Mouse (Mus musculus) heart, adult 2 months (tissue): ENCODE measurements around the gene Commd7. TPM values are rescaled to one million over a fixed set of nuclear protein-coding genes. Genes with fewer than 3 reads are reported as not detected.

ENCODE experiments used
- DNase-seq, 2 experiments: peaks; one replicate each; pipeline ENCODE4 v3.0.0; 2021
- H3K27ac ChIP-seq: fragments of 200-600 bp; 2 replicates; pipeline ENCODE4 v1.8.1; 2022
- H3K27me3 ChIP-seq: fragments of 200-500 bp; 2 replicates; pipeline ENCODE4 v1.6.1; 2012; ENCODE audit warnings: mild to moderate bottlenecking, low read length, inconsistent platforms, mixed read lengths; ENCODE audit not compliant: control insufficient read depth, insufficient read depth
- H3K36me3 ChIP-seq: fragments of 200-500 bp; 2 replicates; pipeline ENCODE4 v1.6.1; 2012; ENCODE audit warnings: low read length, inconsistent platforms; ENCODE audit not compliant: control insufficient read depth, insufficient read depth
- H3K4me1 ChIP-seq: fragments of 200-500 bp; 2 replicates; pipeline ENCODE4 v1.6.1; 2011; ENCODE audit warnings: low read length; ENCODE audit not compliant: control insufficient read depth, insufficient read depth
- H3K4me3 ChIP-seq: fragments of 200-600 bp; 2 replicates; pipeline ENCODE4 v1.8.1; 2022
- H3K79me2 ChIP-seq: fragments of 200-500 bp; replicated peaks from 2 replicates; pipeline ENCODE4 v1.6.1; 2012; ENCODE audit warnings: mild to moderate bottlenecking, inconsistent platforms, low read length, moderate library complexity, mixed read lengths; ENCODE audit not compliant: control insufficient read depth, insufficient read depth
- H3K9ac ChIP-seq: fragments of 200-500 bp; 2 replicates; pipeline ENCODE4 v1.6.1; 2012; ENCODE audit warnings: low read depth, mild to moderate bottlenecking, control low read depth, inconsistent platforms, low read length, mixed read lengths
- CTCF ChIP-seq: fragments of 200-600 bp; IDR thresholded peaks from 2 replicates; pipeline ENCODE4 v1.8.1; 2022; ENCODE audit warnings: antibody characterized with exemption, mild to moderate bottlenecking, moderate library complexity
- EP300 ChIP-seq: fragments of 200-500 bp; IDR thresholded peaks from 2 replicates; pipeline ENCODE4 v1.6.1; 2011; ENCODE audit warnings: low read depth, low read length, control low read depth; ENCODE audit not compliant: insufficient read depth
- POLR2A ChIP-seq: fragments of 200-500 bp; IDR thresholded peaks from 2 replicates; pipeline ENCODE4 v1.6.1; 2011; ENCODE audit warnings: mild to moderate bottlenecking, low read depth, low read length, control low read depth; ENCODE audit not compliant: insufficient read depth
- WGBS: fragments of 180-500 bp; shearing (Covaris S2); methylation state at CpG from one replicate; pipeline ENCODE4 v1.1.7; 2018; 5-methylcytosine and 5-hydroxymethylcytosine counted together
- intact Hi-C: fragments of 180-260 bp; cut with DNase I; formaldehyde crosslinking; loops from one replicate; pipeline ENCODE4 v1.15.1; 2025
- polyA plus RNA-seq: library from polyadenylated mRNA; depleted of rRNA; stranded (reverse); fragments of >200 nt; gene quantifications from 2 replicates; pipeline ENCODE4 v1.2.3, GENCODE M21; 2012
- total RNA-seq, 2 experiments: library from RNA; stranded (reverse); gene quantifications; 2 replicates each; pipeline ENCODE4 v1.2.3; 2021

Gene Commd7
- total and polyA plus RNA-seq, 3 experiments = 11.2 to 13.2 (median 12.3) TPM

DNA sequence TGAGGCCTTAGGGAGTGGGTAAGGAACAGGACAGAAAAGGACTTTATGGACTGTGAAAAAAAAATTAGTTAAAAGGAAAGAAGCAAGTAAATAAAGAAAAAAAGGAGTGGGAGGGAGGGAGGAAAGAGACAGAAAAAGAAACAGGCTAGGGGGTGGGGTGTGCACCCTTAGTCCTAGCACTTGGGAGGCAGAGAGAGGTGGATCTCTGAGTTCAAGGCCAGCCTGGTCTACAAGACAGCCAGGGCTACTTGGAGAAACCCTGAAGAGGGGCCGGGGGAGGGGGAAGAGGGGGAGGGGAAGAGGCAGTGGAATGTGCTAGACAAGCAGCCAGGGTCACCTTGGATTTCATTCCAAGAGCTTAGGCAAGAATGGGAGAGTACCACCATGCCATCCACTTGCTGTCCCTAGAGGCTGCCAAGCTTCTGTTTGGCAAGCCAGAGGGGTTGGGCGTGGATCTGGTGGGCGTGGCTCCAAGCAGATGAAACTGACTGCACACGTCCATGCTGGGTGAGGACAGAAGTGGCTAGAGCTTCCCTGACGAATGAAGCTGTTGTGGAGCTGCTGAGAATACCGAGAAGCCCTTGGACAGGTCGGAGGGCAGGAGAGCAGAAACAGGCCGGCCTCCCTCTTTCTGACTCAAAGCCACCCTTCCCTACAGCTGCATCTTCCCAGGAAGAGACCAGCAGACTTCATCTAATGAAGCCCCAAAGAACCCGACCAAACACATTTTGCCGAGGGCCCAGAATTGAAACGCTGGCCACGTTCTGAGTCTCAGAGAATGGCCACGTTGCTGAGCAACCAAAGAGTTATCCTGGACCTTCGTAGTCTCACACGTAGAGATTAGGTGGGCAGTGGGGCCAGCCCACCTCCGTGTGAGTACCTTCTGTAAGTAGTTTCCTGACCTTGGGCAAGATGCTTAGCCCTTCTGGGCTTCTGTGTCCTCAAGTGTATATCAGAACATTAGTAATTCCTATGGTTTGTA is 31.6 kb downstream of the Commd7 start:
- Histone ChIP-seq H3K9ac (no peak overlapping the region), H3K4me3 (no peak overlapping the region), H3K27me3 (no peaks in the 10 kb centered on the region), H3K79me2 (no peaks in the 10 kb centered on the region), H3K4me1 (no peaks in the 10 kb centered on the region), H3K27ac (peak overlapping the region; percentile 15; the same call in 1 of the 2 replicates), H3K36me3 (no peaks in the 10 kb centered on the region)
- TF ChIP-seq EP300 (no peak), POLR2A (no peak), CTCF (no peak)
- peak; percentile 53 to 73 for DNase-seq
- WGBS = 55% methylated on average over 16 of the region's 16 CpGs
- intact Hi-C loops = no loop called here

DNA sequence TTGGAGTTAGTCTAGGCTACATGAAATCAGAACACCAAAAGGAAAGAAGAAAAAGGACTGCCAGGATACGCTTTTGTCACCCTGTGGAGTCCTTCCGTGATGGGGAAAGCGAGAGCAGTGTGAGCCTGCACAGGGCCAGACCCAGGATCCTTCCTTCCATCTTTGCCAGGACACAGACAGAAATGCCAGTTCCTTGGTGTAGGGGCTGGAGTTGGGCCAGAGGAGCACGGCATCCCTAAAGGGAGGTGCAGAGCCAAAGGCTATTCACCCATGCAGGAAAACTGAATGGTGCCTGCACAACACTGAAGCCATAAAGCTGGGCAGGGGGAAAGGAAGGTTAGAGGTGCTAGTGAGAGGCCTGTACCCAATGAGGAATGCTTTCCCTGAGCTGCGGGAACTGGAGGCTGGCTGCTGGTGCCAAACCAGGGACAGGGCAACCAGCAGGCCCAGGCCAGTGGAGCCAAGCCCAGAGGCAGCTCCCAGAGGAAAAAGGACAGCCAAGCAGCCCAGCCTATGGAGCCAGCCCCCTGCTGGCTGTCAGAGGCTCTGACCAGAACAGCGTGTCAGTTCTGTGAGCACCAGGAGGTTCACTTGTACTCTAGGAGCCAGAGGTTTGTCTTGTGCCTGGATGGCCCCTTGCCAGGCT is 32.4 kb downstream of the Commd7 start:
- WGBS = 49% methylated on average over 6 of the region's 6 CpGs
- Histone ChIP-seq H3K36me3 (no peaks in the 10 kb centered on the region), H3K9ac (no peak overlapping the region), H3K27ac (peak overlapping the region; percentile 15; the same call in 1 of the 2 replicates), H3K4me3 (no peak overlapping the region), H3K79me2 (no peaks in the 10 kb centered on the region), H3K27me3 (no peaks in the 10 kb centered on the region), H3K4me1 (no peaks in the 10 kb centered on the region)
- TF ChIP-seq CTCF = peak; percentile 74
- TF ChIP-seq POLR2A = no peak
- peak; percentile 54 to 69 for DNase-seq
- intact Hi-C loops = no loop called here

DNA sequence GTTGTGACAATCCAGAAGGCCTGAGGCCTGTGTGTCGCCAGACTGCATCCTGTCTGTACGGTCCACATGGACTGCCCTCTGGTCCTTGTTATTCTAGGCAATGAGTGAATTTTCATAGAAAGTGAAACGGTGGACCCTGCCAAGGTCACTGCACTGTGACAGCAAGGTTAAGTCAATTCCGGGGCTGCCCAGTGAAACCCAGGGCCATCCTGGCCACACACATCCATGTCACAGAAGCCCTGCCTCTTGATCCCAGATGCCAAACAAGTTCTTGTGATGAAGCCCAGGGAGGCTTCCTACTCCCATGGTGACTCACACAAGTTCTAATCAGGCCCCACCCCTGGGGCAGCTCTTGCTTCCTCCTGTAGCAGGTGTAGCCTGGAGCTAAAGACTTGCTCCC is 35.0 kb downstream of the Commd7 start:
- intact Hi-C loops = no loop called here
- 58% methylated on average over 4 of the region's 4 CpGs for WGBS
- H3K36me3 ChIP-seq = no peaks in the 10 kb centered on the region

DNA sequence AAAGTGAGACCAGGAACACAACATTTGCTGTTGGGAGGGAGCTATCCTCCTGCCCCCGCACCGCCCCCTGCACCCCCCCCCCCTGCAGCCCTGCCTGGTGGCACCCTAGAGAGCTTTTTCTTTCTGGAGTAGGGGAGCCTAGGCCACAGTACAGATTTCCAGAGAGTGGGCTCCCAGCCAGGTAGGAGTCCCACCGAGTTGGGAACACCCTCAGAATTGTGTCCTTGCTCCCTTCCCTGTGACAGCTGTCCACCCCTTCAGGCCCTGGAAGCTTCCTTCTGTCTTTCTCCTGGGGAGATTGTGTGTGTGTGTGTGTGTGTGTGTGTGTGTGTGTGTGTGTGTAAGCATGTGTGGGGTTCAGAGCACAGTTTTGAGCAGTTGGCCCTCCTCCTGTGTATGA is 35.6 kb downstream of the Commd7 start:
- no peak overlapping the region for H3K27ac ChIP-seq
- H3K27me3 ChIP-seq = no peaks in the 10 kb centered on the region
- 82% methylated on average over 3 of the region's 3 CpGs for WGBS
- intact Hi-C loops = no loop called here
- no peak for TF ChIP-seq EP300
- TF ChIP-seq POLR2A = no peak
- no peak for TF ChIP-seq CTCF
- no peaks in the 10 kb centered on the region for H3K79me2 ChIP-seq
- no peaks in the 10 kb centered on the region for H3K36me3 ChIP-seq
- H3K9ac ChIP-seq = no peak overlapping the region
- DNase-seq = no peak
- H3K4me1 ChIP-seq = no peaks in the 10 kb centered on the region
- no peak overlapping the region for H3K4me3 ChIP-seq

More for the DNA sequence above, 35.0 kb downstream of the Commd7 start:
- H3K27me3 ChIP-seq = no peaks in the 10 kb centered on the region
- no peaks in the 10 kb centered on the region for H3K4me1 ChIP-seq
- H3K27ac ChIP-seq = no peak overlapping the region
- H3K9ac ChIP-seq = no peak overlapping the region
- DNase-seq = no peak
- no peak overlapping the region for H3K4me3 ChIP-seq
- TF ChIP-seq POLR2A = no peak
- no peak for TF ChIP-seq EP300
- H3K79me2 ChIP-seq = no peaks in the 10 kb centered on the region

DNA sequence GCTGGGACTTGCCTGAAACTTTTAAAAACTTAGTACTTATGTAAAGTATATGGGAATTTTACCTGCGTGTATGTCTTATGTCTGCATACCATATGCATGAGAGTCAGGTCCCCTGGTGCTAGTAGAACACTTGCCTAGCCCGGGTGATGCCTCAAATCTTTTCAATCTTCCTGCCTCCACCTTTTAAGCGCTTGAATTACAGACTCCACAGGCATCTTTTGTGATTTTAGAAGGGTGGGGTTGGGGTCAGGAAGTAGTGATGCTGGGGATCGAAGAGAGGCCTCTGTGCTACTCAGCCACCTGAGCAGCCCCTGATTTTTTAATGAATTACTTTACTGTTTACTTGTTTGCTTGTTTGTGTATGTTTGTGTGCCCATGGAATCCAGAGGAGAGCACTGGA is 37.6 kb downstream of the Commd7 start:
- Histone ChIP-seq H3K9ac (no peak overlapping the region), H3K4me1 (no peaks in the 10 kb centered on the region), H3K27me3 (no peaks in the 10 kb centered on the region), H3K27ac (no peak overlapping the region), H3K36me3 (no peaks in the 10 kb centered on the region), H3K79me2 (no peaks in the 10 kb centered on the region), H3K4me3 (no peak overlapping the region)
- no peak for TF ChIP-seq EP300
- TF ChIP-seq POLR2A = no peak
- DNase-seq = no peak
- intact Hi-C loops = no loop called here
- WGBS = 74% methylated on average over 4 of the region's 4 CpGs

DNA sequence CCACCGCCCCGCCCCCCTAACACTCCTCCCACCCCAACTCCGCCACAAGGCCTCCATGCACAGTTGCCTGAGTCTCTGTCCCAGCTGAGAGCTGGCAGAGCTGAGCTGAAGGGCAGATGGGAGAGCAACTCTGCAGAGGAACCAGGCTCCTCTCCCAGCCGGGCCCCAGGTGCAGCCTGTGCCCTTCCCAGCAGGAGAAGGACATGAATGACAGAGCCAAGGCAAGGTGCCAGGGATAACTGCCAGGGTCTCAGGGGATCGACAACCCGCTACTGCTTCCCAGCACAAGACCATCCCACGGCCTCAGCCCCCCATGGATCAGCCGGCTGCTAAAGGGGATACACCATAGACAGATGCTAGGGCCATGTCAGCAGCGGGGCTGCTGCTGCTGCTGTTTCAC is 39.4 kb downstream of the Commd7 start:
- no peaks in the 10 kb centered on the region for H3K79me2 ChIP-seq
- 49% methylated on average over 9 of the region's 9 CpGs for WGBS
- intact Hi-C loops = no loop called here
- no peak for DNase-seq
- no peaks in the 10 kb centered on the region for H3K27me3 ChIP-seq
- H3K4me3 ChIP-seq = no peak overlapping the region
- TF ChIP-seq EP300 (no peak), POLR2A (no peak), CTCF (no peak)
- H3K36me3 ChIP-seq = no peaks in the 10 kb centered on the region
- no peak overlapping the region for H3K9ac ChIP-seq
- H3K27ac ChIP-seq = no peak overlapping the region
- H3K4me1 ChIP-seq = no peaks in the 10 kb centered on the region
